Mouse (Mus musculus): ENCODE results near the gene Wwp2.

GRCm38 (mm10) chr8:107413881-107414280 is 22.3 kb upstream of the Wwp2 start:
- TF ChIP-seq CHD2 (IDR thresholded peaks at IDR 0.05; ENCODE audit: low read depth, low read length) (no peak), ZC3H11A (IDR thresholded peaks at IDR 0.05; ENCODE audit: borderline replicate concordance, low read depth, low read length) (no peak), ZNF384 (IDR thresholded peaks at IDR 0.05; ENCODE audit: low read depth, low read length) (no peak)

Measured in ES-E14 (cell line).